Mouse (Mus musculus): ENCODE results near the gene Gm9821. TPM values are rescaled to one million over a fixed set of nuclear protein-coding genes. Genes with fewer than 3 reads are reported as not detected.

Gm9821 gene
- polyA plus RNA-seq (2015; fragmentation: Nextera tagmentation; extraction: Ambion mirVana): 2.5 and 3.4 TPM in 2 replicates

- DNase-seq (ENCODE audit: low spot score): no peak
Observed at GRCm38 (mm10) chr2:91945483-91945882, at the start of gene Gm9821. TSS of gene Gm9821 (plus strand) at chr2:91945703.

GRCm38 (mm10) chr2:91897968-91898367 is 47.5 kb upstream of the Gm9821 start:
- no peak for DNase-seq (ENCODE audit: low spot score)

GRCm38 (mm10) chr2:91899141-91899540 is 46.4 kb upstream of the Gm9821 start:
- no peak for DNase-seq (ENCODE audit: low spot score)

- DNase-seq (ENCODE audit: low spot score): no peak
Observed at GRCm38 (mm10) chr2:91900431-91900830, 45.1 kb upstream of the Gm9821 start.

- no peak for DNase-seq (ENCODE audit: low spot score)
Observed at GRCm38 (mm10) chr2:91902336-91902735, 43.2 kb upstream of the Gm9821 start.

- DNase-seq (ENCODE audit: low spot score): no peak
Observed at GRCm38 (mm10) chr2:91903171-91903925, 42.2 kb upstream of the Gm9821 start.

- DNase-seq (ENCODE audit: low spot score): no peak
Observed at GRCm38 (mm10) chr2:91904618-91905307, 40.7 kb upstream of the Gm9821 start.

GRCm38 (mm10) chr2:91906141-91906540 is 39.4 kb upstream of the Gm9821 start:
- DNase-seq (ENCODE audit: low spot score): no peak

- no peak for DNase-seq (ENCODE audit: low spot score)
Observed at GRCm38 (mm10) chr2:91912616-91913015, 32.9 kb upstream of the Gm9821 start.

GRCm38 (mm10) chr2:91913328-91914110 is 32.0 kb upstream of the Gm9821 start:
- no peak for DNase-seq (ENCODE audit: low spot score)

- no peak for DNase-seq (ENCODE audit: low spot score)
Observed at GRCm38 (mm10) chr2:91916346-91916977, 29.0 kb upstream of the Gm9821 start.

- no peak for DNase-seq (ENCODE audit: low spot score)
Observed at GRCm38 (mm10) chr2:91917096-91917495, 28.4 kb upstream of the Gm9821 start.

- DNase-seq (ENCODE audit: low spot score): no peak
Observed at GRCm38 (mm10) chr2:91920130-91920529, 25.4 kb upstream of the Gm9821 start.

- DNase-seq (ENCODE audit: low spot score): no peak
Observed at GRCm38 (mm10) chr2:91921181-91921789, 24.2 kb upstream of the Gm9821 start.

GRCm38 (mm10) chr2:91921790-91922570 is 23.5 kb upstream of the Gm9821 start:
- peak; percentile 66 for DNase-seq (ENCODE audit: low spot score)

- DNase-seq (ENCODE audit: low spot score): no peak
Observed at GRCm38 (mm10) chr2:91922586-91923414, 22.7 kb upstream of the Gm9821 start.

- peak; percentile 73 for DNase-seq (ENCODE audit: low spot score)
Observed at GRCm38 (mm10) chr2:91923415-91924337, 21.8 kb upstream of the Gm9821 start.

- no peak for DNase-seq (ENCODE audit: low spot score)
Observed at GRCm38 (mm10) chr2:91924726-91925125, 20.8 kb upstream of the Gm9821 start.

Data from thymus, postnatal 0 days (tissue).